Mouse (Mus musculus): ENCODE results near the gene Tfdp1. TPM values are rescaled to one million over a fixed set of nuclear protein-coding genes. Genes with fewer than 3 reads are reported as not detected.

The Tfdp1 gene
- 19.7 to 30.6 TPM (median 27.2 TPM) in 4 replicates for total RNA-seq (2023; ENCODE audit: inconsistent age)

DNA sequence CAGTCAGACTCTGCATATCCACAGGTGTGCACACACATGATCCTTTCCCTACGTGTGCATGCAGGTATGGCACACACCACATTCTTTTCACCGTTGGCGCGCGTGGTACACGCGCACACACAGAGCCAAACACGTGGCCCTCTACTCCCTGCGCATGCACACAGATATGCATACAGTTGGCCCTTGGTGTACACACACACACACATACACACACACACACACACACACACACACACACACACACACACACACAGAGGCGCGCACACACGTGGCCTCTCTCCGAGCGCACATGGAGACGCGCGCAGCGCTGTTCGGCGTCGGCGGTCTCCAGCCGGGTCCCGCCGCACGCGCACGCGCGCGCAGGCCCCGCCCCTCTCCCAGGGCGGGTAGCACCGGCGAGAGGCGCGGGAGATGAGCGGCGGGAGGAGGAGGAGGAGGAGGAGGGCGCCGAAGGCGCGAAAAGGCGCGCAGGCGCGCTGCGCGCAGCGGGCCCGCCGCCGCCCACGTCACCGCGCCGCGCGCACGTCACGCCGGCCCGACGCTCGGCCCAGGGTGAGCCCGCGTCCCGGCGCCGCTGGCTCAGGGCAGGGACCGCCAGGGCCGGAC is at the start of gene Tfdp1:
Gene Tfdp1 (plus strand): TSS at position 497 of the 606 bp plus-strand sequence.

DNA sequence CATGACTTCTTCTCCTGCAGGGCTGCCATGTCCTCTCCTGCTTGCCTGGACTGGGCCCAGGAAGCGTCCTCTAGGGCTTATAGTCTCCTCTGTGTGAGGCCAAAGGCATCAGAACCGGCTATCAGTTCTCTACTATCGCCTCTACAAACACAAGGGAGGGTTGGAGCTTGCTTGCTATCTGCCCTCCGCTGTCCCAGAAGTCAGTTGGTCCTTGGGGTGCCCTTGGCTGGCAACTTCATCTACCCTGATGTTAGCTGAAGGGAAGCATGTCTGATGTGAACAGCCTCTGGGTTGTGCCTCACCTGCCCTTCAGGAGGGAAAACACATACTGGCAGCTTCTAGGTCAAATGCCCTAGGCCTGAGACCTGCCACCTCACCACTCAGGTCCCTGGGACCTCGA is 58.2 kb downstream of the Tfdp1 start, which contains the start of gene Atp4b:
Gene Atp4b (minus strand): TSS at position 101 of the 400 bp plus-strand sequence.

GRCm38 (mm10) chr8:13404666-13405131 is 66.1 kb downstream of the Tfdp1 start, which contains the start of gene Grk1:
Grk1 (plus strand) TSS chr8:13405081.

Other genes with a start within 250 kb of the Tfdp1 start
- 31.2 to 39.0 TPM (median 38.1 TPM) in 4 replicates for gene Pcid2, start 233.3 kb upstream of the Tfdp1 start, total RNA-seq (2023; ENCODE audit: inconsistent age)
- gene Cul4a, start 233.1 kb upstream of the Tfdp1 start, total RNA-seq (2023; ENCODE audit: inconsistent age), result 40.1 to 50.0 TPM (median 46.4 TPM) in 4 replicates
- gene Lamp1, start 179.6 kb upstream of the Tfdp1 start, total RNA-seq (2023; ENCODE audit: inconsistent age), result 138 to 148 TPM (median 140 TPM) in 4 replicates
- gene Grtp1, start 138.1 kb upstream of the Tfdp1 start, total RNA-seq (2023; ENCODE audit: inconsistent age), result not detected in 4 replicates
- gene Adprhl1, start 84.6 kb upstream of the Tfdp1 start, total RNA-seq (2023; ENCODE audit: inconsistent age), result not detected in 4 replicates
- 11.8 to 12.9 TPM (median 11.9 TPM) in 4 replicates for gene Dcun1d2, start 50.6 kb upstream of the Tfdp1 start, total RNA-seq (2023; ENCODE audit: inconsistent age)
- gene Tmco3, start 50.6 kb upstream of the Tfdp1 start, total RNA-seq (2023; ENCODE audit: inconsistent age), result 12.6 to 16.3 TPM (median 14.7 TPM) in 4 replicates
- gene Atp4b, start 58.1 kb downstream of the Tfdp1 start, total RNA-seq (2023; ENCODE audit: inconsistent age), result not detected in 4 replicates
- gene Grk1, start 66.3 kb downstream of the Tfdp1 start, total RNA-seq (2023; ENCODE audit: inconsistent age), result not detected in 4 replicates
- not detected in 4 replicates for gene Tmem255b, start 96.4 kb downstream of the Tfdp1 start, total RNA-seq (2023; ENCODE audit: inconsistent age)
- 0.39 to 0.60 TPM (median 0.51 TPM) in 4 replicates for gene Gas6, start 155.7 kb downstream of the Tfdp1 start, total RNA-seq (2023; ENCODE audit: inconsistent age)
- 5.5 to 9.2 TPM (median 7.3 TPM) in 4 replicates for gene 1700029H14Rik, start 223.7 kb downstream of the Tfdp1 start, total RNA-seq (2023; ENCODE audit: inconsistent age)